Mouse (Mus musculus) gastrocnemius, postnatal 14 days (tissue): ENCODE data around the gene Lrmda. TPM values are rescaled to one million over a fixed set of nuclear protein-coding genes. Genes with fewer than 3 reads are reported as not detected.

Experiments used
- DNase-seq: peaks from one replicate; pipeline ENCODE4 v3.0.0; 2021; ENCODE audit warnings: mixed read lengths
- intact Hi-C: fragments of 180-260 bp; cut with DNase I; formaldehyde crosslinking; loops from one replicate; pipeline ENCODE4 v1.15.1; 2025; ENCODE audit warnings: low total_unique reads
- total RNA-seq, 2 experiments: library from RNA; stranded (reverse); gene quantifications; 2 replicates each; pipeline ENCODE4 v1.2.3; 2021

The Lrmda gene
- total RNA-seq, 2 experiments from 2014 or later, result 1.6 to 1.7 TPM

DNA sequence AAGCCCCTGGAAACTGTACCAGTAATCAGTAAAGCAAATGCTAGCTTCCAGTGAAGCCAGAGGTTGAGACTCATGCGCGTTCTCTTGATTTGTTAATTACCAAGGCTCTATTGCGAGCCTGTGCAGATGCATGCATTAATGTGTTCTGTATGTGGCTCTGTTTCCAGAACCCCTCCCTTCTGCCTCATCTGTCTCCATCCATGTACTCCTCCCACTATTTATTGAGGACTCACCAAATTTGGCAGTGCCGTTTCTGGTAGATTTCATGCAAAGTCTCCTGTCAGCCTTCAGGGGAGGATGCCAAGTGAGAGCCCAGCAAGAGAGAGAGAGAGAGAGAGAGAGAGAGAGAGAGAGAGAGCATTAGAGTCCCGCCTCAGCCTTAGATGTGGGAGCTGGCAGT is 334.1 kb downstream of the Lrmda start:
- intact Hi-C loops, result no loop called here
- DNase-seq, result no peak

DNA sequence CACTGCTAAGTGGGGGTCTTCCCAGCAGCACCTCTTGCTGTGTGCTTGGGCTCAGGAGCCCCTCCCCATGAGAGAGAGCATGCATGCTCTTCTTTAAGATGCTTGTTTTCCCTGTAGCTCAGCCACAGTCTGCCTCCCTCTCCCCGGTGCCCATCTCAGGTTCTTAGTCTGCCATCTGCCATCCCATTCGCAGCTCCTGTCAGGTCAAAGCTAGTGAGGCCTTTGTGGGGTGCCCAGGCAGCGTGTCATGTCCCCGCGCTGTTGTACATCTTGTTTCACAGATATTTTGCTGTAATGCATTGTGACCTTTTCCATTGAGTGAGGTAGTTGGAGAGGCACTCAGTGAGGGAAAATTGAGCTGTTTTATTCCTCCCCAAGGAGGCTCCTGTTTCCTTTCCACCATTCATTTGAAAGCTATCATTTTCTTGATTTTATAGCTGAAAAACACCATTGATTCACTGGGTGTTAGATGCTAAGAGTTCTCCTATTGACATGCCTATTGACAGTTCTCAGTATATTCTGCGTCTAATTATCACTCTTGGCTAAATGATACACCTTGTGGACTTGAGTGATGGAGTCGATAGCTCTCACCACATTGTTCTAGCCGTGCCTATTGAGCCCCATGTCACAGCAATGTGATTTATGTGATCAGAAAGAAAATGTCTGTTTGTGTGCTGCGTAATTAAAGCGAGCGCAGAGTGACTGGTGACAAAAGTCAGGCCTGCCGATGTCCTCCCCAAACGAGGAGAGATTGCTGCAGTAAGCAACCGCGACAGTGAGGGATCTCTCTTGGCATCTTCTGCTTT is 335.5 kb downstream of the Lrmda start:
- DNase-seq, result no peak
- intact Hi-C loops, result no loop called here

DNA sequence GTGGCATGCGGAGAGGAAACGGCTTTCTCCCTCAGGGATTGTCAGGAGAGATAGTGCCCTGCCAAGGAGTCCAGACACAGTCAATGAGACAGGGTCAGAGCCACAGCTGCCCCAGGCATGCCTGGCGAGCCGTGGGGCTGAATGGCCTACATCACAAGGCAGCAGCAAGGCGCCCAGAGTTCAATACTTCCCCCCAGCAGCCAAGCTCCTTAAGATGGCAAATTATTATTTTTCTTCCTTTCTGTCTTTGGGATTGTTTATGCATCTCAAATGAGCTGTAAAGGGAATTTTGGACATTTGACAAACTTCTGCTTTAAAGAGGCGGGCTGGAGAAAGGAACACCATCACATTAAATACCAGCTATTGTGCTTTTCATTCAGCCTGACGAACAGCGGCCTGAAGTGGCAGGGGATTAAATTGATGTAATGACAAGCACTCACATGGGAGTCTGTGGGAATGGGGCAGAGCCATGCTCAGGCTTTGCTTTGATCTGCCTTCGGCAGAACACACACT is 338.5 kb downstream of the Lrmda start:
- intact Hi-C loops, result no loop called here
- DNase-seq, result no peak

DNA sequence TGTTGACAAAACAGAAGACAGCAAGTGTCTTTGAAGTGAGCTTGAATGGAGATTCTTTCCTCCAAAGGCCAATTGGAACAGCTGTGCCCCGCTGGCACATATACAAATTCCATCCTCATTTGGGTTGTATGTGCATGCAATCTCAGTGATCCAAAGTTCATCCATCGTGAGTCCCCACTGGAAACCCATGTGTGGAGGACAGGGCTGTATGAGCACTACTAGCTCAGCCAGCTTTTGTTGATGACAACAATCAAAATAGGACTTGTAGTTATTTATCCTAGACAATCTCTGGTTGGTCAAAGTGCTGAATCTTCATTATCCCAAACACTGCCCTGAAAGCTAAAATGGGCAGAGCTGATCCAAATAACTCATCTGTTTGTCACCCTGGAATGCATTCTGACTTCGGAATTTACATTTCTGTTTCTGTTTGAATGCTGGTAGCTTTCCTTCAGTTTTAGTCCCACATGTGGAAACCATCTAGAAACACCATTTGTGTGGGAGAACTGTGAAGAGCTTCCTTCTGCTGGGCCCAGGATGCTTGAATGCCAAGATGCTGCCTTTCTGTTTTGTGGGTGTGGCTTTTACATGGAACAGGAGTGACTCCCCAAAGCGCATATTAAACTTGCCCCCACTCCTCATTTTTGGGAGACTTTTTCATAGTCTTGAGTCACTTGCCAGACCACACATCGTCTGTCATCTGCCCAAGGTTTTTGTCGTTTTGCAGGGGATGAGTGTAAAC is 344.7 kb downstream of the Lrmda start:
- DNase-seq, result no peak
- intact Hi-C loops, result no loop called here

DNA sequence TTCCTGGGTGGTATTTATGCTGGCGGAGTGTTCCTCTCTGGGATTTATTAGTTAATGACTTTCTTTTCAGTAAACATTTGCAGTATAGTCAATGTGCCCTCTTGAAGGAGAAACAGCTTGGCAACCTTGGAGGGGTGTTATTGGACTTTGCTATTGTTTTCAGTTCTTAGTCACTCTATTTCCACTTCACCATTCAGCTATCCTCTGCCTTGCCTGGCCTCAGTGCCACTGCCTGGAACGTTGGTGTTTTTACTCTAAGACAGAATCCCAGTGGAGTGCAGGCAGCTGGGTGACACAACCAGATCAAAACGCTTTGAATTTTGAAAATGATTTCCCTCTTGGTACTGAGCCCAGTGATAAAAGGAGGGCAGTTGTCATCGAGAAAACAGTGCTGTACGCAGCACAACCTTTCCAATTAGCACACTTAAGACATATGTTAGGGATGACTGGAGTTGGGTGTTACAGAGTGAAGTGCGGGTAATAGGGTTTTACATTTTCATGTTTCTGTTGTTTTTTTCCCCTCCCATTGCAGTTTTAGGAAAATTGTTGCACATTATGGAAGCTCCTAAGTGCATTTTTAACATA is 345.4 kb downstream of the Lrmda start:
- intact Hi-C loops, result no loop called here
- DNase-seq, result no peak

DNA sequence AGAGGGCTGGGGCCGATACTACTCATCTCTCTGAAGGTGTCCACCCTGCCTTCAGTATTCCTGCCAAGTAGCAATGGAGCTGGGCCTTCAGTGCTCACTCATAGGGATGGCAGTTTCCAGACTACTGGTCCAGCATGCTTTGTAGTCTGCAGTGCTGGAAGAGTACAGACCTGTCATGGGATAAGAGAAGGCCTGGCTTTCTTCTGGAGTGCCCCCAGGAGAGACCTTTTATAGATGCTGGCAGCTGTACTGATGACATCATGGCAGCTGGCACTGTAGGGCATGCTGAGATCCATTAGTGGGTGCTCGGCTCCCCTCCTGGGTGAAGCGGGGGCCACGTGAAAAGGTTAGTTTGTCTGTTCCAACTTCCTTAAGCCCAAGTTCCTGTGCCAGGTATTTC is 348.1 kb downstream of the Lrmda start:
- no peak for DNase-seq
- intact Hi-C loops, result no loop called here

DNA sequence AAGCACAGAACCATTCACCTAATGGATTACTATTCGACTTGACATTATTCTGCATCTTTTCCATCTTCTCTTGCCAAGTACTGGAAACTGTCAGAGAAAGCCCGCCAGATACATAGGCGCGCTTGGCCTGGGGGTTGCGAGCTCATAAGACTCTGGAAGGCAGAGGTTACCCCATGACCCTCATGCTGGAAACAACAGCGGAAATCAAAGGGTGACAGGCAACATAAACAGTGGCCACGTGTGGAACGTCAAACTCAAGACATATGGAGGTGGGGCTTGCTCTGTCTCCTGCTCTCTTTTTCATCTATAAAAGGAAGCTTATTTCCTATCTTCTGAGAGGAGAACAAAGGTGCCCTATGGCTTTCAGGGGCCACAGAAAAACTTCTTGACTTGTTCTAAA is 351.6 kb downstream of the Lrmda start:
- DNase-seq, result no peak
- intact Hi-C loops, result no loop called here

DNA sequence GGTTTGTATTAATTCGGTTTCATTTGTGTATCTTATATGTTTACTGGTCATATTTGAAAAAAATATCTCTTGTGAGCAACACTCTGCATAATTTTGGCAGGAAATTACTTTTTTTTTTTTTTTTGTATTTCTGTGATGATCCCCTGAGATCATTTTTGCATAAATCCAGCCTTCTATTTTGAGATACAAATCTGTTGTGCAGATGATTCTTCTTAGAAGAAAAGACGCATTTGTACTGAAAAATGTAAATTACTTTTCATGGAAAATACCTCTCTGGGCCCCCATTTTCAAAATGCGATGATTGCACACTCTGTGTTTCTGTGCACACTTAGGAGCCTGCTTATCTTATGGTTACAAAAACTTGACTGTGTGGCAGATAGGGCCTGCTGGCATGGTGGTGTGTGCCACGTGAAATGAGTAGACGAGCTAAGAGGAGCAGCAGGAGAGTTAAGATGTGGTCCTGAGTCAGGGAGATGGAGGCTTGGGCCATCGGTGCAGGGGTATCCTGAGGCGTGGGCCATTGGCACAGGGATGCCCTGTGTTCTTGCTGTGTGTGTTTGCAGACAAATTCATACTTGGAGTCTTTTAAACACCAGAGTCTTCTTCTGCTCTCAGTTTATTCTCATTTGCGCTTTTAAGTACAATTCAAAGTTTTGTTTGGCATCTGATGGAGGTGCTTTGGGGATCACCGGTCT is 353.3 kb downstream of the Lrmda start:
- intact Hi-C loops, result no loop called here
- DNase-seq, result no peak

DNA sequence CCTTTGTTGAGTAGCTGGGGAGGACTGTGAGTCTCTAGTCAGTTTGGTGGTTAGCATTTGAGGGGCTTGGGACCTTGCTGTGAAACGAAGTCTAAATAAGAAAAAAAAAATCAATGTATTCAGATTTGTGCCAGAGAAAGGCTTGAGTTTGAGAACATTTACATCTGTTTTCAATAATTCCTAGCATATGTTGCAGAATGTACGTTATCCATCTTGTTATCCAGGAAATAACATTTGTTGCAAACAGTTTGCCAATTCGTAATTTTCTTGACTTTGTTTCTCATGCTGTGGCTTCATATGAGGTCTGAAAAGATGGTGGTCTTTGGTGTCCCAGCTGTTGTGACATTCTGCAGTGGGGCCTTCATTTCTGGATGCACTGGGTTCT is 353.8 kb downstream of the Lrmda start:
- DNase-seq, result no peak
- intact Hi-C loops, result no loop called here

DNA sequence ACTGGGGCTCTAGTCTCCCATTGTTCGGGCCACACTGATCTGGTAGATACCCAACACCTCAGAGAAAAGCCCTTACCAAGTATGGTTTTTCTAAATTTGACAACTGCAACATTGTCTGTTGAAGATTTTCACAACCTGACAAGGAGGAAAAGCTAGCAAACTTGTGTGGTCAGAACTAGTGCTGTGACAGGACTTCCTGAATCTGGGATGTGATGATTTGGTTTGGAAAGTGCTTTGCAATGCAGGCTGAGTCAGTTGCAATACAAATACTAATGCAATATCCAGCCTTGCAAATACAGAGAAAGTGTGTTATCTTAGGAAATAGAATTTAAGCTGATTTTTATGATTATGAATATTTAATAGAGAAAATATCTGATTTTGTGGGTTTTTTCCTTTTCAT is 357.6 kb downstream of the Lrmda start:
- intact Hi-C loops, result no loop called here

DNA sequence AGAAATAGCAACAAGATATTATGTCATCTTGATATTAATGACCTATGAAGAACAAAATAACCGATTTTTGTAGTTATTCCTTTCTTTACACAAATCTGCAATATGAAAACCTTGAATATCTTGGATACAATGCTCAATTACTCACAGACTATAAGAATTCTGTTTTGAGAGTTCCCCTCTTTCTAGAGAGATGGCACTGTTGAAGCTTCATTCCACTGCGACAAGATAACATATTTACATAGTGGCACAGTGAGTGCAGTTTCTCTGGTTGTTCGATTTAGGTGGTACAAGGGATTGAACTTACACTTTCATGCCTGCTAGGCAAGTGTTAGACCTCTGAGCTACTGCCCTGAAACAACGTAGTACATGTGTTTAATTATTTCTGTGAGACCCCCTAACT is 362.6 kb downstream of the Lrmda start:
- intact Hi-C loops, result no loop called here
- DNase-seq, result no peak

More for the DNA sequence above, 357.6 kb downstream of the Lrmda start:
- DNase-seq, result no peak

DNA sequence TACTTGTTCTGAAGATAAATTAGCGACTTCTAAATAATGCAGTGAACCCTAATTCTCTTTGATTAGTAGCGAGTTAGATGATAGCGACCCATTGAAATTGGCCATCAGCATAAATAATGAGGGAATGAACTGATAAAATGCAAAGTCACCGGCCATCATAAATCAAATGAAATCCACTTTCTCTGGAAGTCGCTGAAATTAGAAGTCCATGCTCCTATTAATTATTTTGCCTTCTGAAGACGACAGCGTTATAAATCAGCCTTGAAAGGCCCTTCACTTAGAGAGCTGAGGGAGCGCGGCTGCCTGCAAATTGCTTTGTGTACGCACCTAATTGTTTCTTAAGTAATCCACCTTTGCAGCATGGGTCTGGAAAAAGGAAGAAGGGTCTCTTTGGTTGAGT is 374.1 kb downstream of the Lrmda start:
- no peak for DNase-seq
- intact Hi-C loops, result no loop called here

DNA sequence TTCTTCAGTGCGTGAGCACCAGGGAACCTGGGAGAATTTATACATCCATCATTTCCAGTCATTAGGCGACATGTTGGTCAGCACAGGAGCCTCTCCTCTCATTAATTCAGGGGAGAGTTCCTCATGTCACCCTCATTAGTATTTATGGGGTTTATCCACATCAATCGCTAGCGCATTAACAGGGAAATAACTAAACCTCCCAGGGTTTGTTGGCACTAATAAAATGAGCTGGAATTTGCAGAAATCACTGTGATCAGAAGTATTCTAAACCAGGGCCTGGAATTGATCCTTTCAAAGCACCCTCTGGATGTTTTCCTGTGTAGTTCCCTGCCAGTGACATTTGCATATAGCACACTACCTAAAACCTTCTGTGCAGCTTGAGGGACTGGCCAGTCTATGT is 382.9 kb downstream of the Lrmda start:
- no peak for DNase-seq
- intact Hi-C loops, result no loop called here

DNA sequence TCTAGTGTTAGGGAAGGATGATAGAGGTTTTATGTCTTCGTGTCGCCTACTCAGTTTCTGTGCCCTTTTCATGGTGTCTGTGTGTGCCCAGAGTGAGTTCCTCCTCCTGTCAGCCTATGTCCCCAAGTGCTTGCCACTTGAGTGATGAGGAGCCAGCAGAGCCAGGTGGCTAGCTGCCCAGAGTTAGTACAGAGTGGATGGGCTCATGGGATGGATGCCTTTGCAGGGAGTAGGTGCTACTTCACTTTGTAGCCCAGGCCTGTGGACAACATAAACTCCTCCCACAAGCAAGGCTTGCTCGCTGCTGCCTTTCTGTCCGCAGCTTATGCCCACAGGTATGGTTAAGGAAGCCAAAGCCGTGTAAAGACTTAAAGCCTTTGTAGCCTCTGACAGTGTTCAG is 387.1 kb downstream of the Lrmda start:
- intact Hi-C loops, result no loop called here
- peak; percentile 6 for DNase-seq

DNA sequence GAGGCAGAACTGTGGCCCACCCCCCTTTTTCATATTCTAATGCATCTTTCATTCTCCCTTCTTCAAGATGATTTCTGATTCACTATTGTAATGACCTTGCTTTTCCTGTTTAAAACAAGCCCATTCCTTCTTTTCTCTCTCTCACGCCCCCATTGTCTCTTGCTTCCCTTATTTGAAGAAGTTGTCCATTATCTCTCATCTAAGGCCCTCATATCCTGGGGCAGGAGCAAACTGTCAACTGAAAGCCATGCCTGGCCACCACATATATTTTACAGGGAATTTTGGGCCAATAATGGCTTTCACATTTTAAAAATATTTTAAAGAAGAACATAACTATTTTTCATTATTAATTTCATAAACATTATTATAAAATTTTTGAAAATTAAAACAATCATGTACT is 391.3 kb downstream of the Lrmda start:
- DNase-seq, result no peak

DNA sequence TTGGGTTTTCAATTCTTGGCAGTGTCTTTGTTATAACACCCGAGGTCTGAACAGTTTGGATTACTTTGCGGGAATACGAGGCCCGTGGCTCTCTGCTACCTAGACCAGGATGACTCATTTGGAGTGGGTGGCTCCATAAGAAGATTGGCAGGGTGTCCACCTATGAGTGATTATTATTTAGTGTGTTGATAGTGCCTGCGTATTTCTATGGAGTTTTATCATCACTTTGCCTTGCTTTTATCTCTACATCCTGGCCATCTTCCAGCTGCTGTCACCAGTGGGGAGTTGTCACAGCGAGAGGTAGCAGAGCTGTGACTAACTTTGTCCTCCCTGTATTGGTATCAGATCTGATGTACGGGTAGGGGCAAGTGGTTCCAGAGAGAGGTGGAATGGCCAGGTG is 393.7 kb downstream of the Lrmda start:
- DNase-seq, result no peak
- intact Hi-C loops, result no loop called here

More for the DNA sequence above, 391.3 kb downstream of the Lrmda start:
- intact Hi-C loops, result no loop called here

DNA sequence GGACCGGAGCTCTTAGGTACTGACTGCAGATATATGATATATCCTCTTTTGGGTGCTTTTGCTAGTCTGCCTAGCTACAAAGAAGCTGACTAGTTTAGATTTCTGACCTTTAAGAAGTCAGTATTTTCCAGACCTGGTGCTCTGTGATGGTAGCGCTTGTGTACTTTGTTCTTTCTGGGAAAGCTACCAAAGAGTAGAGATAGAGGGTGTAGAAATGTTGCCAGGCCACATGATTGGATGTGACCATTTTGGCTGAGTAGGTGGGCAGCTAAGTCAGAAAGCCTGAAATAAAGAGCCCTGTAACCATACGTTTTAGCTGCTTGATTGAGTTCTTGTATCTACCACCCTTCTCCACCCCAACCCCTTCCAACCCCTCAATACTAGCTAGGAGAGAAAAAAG is 398.2 kb downstream of the Lrmda start:
- no peak for DNase-seq
- intact Hi-C loops, result no loop called here

DNA sequence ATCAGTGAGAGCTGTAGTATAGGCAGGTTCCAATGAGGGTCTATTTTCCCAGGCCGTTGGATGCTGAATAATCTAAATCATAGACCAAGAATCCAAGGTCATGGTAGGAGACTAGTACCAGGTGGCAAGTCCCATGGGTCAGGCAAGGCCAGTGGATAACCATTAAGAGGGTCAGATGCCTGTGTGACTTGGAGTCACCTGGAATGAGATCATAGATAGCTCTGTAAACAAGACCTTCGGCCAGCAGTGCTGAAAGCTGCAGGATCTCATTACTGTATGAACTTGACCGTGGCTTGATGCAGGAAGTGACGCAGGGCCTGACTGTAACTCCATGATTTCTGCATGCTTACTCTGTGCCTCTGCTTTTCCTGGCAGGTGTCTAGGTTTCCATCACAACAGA is 402.2 kb downstream of the Lrmda start:
- DNase-seq, result no peak
- intact Hi-C loops, result no loop called here

DNA sequence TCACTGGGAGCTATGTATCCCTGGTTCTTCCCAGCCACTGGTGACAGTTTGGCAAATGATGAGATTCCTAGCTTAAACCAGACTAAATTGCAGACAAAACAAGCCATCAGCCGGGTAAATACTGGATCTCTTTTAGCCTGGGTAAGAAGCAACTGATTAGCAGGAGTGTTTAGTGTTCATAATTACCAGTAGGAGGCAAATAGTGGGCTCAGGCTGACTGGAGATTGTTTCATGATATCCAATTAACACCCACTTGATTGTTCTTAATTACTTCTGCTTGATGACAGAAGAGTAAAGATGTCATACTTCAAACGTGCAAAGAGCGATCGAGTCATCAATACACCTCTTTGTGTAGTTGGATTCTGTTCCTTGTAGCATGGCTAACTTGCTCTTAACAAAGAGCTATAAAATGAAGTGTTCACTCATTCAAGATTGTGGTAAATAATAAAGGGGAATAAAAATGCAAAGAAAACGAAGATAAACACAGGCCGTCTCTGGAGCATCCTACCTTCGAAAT is 405.6 kb downstream of the Lrmda start:
- intact Hi-C loops, result no loop called here

DNA sequence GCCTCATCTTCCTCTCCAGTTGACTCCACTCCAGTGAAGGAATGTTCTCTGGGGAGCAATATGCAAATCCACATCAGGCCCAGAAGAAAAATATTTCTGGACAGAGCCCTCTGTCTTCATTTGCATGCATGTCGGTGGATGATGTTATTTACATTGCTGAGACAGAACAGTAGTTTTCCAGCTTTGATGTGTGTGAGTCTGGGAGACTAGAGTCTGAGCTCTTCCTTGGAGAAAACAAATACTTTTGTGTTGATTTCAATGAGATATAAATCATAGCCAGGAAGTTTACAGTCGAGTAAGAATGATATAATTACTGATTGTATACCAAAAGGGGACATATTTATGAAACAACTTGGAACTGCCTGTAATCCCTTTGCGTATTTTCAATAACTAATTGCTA is 415.9 kb downstream of the Lrmda start:
- intact Hi-C loops, result no loop called here
- DNase-seq, result no peak

More for the DNA sequence above, 405.6 kb downstream of the Lrmda start:
- no peak for DNase-seq
